In the genomic region with DNA sequence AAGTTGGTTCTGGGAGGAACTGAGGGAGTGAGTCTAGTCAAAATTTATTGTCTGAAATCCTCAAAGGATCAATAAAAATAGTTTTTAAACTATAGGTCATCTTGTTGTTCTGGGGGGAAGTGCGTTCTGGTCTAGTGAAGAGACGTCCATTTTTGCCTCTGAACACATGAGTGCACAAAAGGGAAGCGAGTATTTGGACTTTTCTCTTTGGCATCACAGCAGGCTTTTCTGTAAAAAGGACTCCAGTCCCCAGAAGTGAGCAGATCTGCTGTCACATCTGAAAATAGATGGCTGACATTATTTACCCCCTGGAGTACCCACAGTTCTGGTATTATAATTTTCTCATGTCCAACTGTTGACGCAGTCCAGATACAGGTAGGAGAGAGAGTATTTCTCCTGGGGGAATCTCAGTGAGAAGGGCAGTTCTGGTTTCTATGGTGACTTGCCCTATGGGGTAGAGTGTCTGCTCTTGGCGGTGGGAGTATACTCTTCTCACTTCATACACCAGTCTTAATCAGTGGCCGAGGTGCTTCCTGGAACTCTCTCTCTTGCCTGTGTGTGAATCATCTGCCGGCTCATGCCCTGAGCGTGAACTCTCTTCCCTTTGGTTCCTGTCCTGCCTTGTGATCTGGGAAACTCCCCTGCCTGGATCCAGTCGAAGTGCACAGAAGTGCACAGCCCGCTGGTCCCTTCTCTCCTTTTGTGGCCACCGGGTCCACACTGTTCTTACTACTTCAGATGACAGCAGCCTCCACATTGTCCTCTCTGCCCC, we compare ENCODE assay signal across 8 mouse cellular contexts. TPM values are rescaled to one million over a fixed set of nuclear protein-coding genes. Genes with fewer than 3 reads are reported as not detected.
DNase-seq lines count a peak whose midpoint lies in the region; TF ChIP-seq lines count a peak whose summit lies in the region.
"Had no signal": no experiment of that assay in that cellular context is flagged by ENCODE, and none has a peak within 500 bp of the region (broad histone marks: within the 10 kb centered on the region; RNA-seq: fewer than 3 reads in every experiment).

No protein-coding gene starts in this region.

- H3K9ac ChIP-seq in heart, adult 2 months (ENCODE audit: low read depth, low read length): no peak overlapping the region

- no peak for TF ChIP-seq CTCF in E14TG2a.4 (conservative IDR thresholded peaks at IDR 0.05; ENCODE audit: low read length)
- no peak for TF ChIP-seq CTCF in heart, adult 2 months (IDR thresholded peaks at IDR 0.05)

- WGBS in heart, adult 2 months: 29% methylated on average over 11 of the region's 11 CpGs

- no peak overlapping the region for H3K27ac ChIP-seq in heart, adult 2 months

- peak; percentile 51 to 63 for DNase-seq in B cell, adult 2 months
- DNase-seq in heart, adult 2 months: peak; percentile 29 to 55
- DNase-seq in kidney, adult 8-10 months: peak; percentile 40 to 44
- no peak for DNase-seq in left cerebral cortex, adult 11 months (ENCODE audit: low spot score)
- no peak for DNase-seq in frontal cortex, postnatal 10 days (ENCODE audit: low spot score in 2 of 2)

- no peaks in the 10 kb centered on the region for H3K36me3 ChIP-seq in E14TG2a.4 (ENCODE audit: insufficient read depth, low read length)
- peaks cover 25% of the 10 kb centered on the region for H3K36me3 ChIP-seq in heart, adult 2 months (ENCODE audit: control insufficient read depth, insufficient read depth, low read length)
- H3K36me3 ChIP-seq in megakaryocyte, embryonic 14.5 days (replicated peaks; ENCODE audit: low read length): peaks cover 72% of the 10 kb centered on the region

- no peaks in the 10 kb centered on the region for H3K27me3 ChIP-seq in E14TG2a.4 (ENCODE audit: insufficient read depth, low read length)
- no peaks in the 10 kb centered on the region for H3K27me3 ChIP-seq in heart, adult 2 months (ENCODE audit: control insufficient read depth, insufficient read depth, low read length)
- H3K27me3 ChIP-seq in megakaryocyte, embryonic 14.5 days (replicated peaks): no peaks in the 10 kb centered on the region

- no peaks in the 10 kb centered on the region for H3K9me3 ChIP-seq in E14TG2a.4 (ENCODE audit: low read length)
- H3K9me3 ChIP-seq in megakaryocyte, embryonic 14.5 days: no peaks in the 10 kb centered on the region

- peaks cover 38% of the 10 kb centered on the region for H3K4me1 ChIP-seq in E14TG2a.4 (replicated peaks; ENCODE audit: low read depth, low read length)
- H3K4me1 ChIP-seq in heart, adult 2 months (ENCODE audit: control insufficient read depth, insufficient read depth, low read length): peaks cover 22% of the 10 kb centered on the region
- H3K4me1 ChIP-seq in megakaryocyte, embryonic 14.5 days: peaks cover 97% of the 10 kb centered on the region

- TF ChIP-seq EP300 in heart, adult 2 months (IDR thresholded peaks at IDR 0.05; ENCODE audit: insufficient read depth, low read depth, low read length): no peak

- H3K79me2 ChIP-seq in heart, adult 2 months (replicated peaks; ENCODE audit: control insufficient read depth, insufficient read depth, low read length): peaks cover 6% of the 10 kb centered on the region

- intact Hi-C loops in heart, adult 2 months (cut with DNase I): loop anchor here (10.0 kb wide), 1 partner anchor 460 kb away; no protein-coding TSS in a partner anchor

- no peak for TF ChIP-seq POLR2A in heart, adult 2 months (IDR thresholded peaks at IDR 0.05; ENCODE audit: insufficient read depth, low read depth, low read length)

- H3K4me3 ChIP-seq in E14TG2a.4 (replicated peaks; ENCODE audit: low read length): 0 out of 2 replicates have a peak overlapping the region, but pooled peaks have one; percentile 21
- no peak overlapping the region for H3K4me3 ChIP-seq in heart, adult 2 months
- peak overlapping the region; percentile 76 for H3K4me3 ChIP-seq in megakaryocyte, embryonic 14.5 days (replicated peaks)

RNA-seq across cellular contexts. Expression of gene Stx7, which starts 15.2 kb away (rescaled TPM):
- 10 to 100 TPM; 45.9 to 56.5 TPM for total RNA-seq in heart, adult 2 months (2021)
- polyA plus RNA-seq in heart, adult 2 months (2012; rRNA removed): 40.9 and 48.2 TPM in 2 replicates
- 109 and 228 TPM in 2 replicates for polyA plus RNA-seq in megakaryocyte, embryonic 14.5 days (2012; ENCODE audit: insufficient read depth, low replicate concordance)

RNA-seq across cellular contexts. Expression of gene Taar9, which starts 55.0 kb away (rescaled TPM):
- total RNA-seq in heart, adult 2 months (2021): not detected
- polyA plus RNA-seq in heart, adult 2 months (2012; rRNA removed): not detected in 2 replicates
- not detected in 2 replicates for polyA plus RNA-seq in megakaryocyte, embryonic 14.5 days (2012; ENCODE audit: insufficient read depth, low replicate concordance)
- total RNA-seq: hematopoietic stem cell, adult 5-6 weeks had no signal

RNA-seq across cellular contexts. Expression of gene Moxd1, which starts 59.0 kb away (rescaled TPM):
- total RNA-seq in heart, adult 2 months (2021): under 1 TPM; 0.32 to 0.50 TPM
- 0.53 and 1.3 TPM in 2 replicates for polyA plus RNA-seq in heart, adult 2 months (2012; rRNA removed)
- polyA plus RNA-seq in megakaryocyte, embryonic 14.5 days (2012; ENCODE audit: insufficient read depth, low replicate concordance): not detected in 2 replicates
- total RNA-seq: hematopoietic stem cell, adult 5-6 weeks had no signal

Comparison
In these comparisons a context has a peak if more than half of its experiments do, and no peak if none do; other contexts are left out.
1. DNase-seq: peak in B cell, adult 2 months (2 of 2), heart, adult 2 months (2 of 2) and kidney, adult 8-10 months (2 of 2); none in left cerebral cortex, adult 11 months (single experiment) and frontal cortex, postnatal 10 days (0 of 2).